Mouse (Mus musculus) olfactory bulb, adult 2 months (tissue): Measurements from ENCODE around the gene Ano8.

Experiments
- CTCF ChIP-seq: fragments of 200-500 bp; IDR thresholded peaks from 2 replicates; pipeline ENCODE4 v1.5.1; 2012; ENCODE audit warnings: low read depth, mild to moderate bottlenecking, low read length, moderate library complexity; ENCODE audit not compliant: insufficient read depth
- POLR2A ChIP-seq: fragments of 200-500 bp; IDR thresholded peaks from 2 replicates; pipeline ENCODE4 v1.6.1; 2012; ENCODE audit warnings: mild to moderate bottlenecking, low read depth, low read length, moderate library complexity; ENCODE audit not compliant: insufficient read depth

DNA sequence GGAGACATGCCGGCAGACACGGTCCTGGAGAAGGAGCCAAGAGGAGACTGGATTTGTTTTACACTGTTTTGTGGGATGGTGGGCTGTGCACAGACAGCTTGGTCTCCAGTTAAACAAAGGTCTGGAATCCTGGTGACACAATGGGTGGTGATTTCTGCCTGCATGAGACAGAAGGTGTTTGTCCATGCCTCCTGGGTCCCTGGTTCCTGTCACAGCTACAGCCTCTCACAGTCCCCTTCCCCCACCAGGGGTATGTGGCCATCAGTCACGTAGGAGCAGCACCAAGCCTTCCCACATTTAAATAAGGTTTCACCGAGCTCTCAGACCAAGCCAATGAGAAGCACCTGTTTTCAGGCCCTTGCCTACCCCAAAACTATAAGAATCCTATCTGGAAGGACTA, 34.4 kb downstream of the Ano8 start:
- no peak for TF ChIP-seq CTCF
- TF ChIP-seq POLR2A = no peak
